Comparison of ENCODE assay signal across 9 mouse cellular contexts in genomic region chr7:142894669-142895068, GRCm38 (mm10). TPM values are rescaled to one million over a fixed set of nuclear protein-coding genes. Genes with fewer than 3 reads are reported as not detected.
A peak's percentile ranks its signal among the peaks of the same experiment; 100 is the strongest.
DNase-seq lines count a peak whose midpoint lies in the region; ATAC-seq lines count a peak whose summit lies in the region.
"Had no signal": no experiment of that assay in that cellular context is flagged by ENCODE, and none has a peak within 500 bp of the region (broad histone marks: within the 10 kb centered on the region; RNA-seq: fewer than 3 reads in every experiment).

No protein-coding gene starts in this region.

- peaks cover 1% of the 10 kb centered on the region; the same call in 1 of the 2 replicates for H3K4me1 ChIP-seq in forebrain, embryonic 14.5 days (ENCODE audit: control insufficient read depth, insufficient read depth, low read length)

- no peak overlapping the region for H3K27ac ChIP-seq in forebrain, embryonic 14.5 days (ENCODE audit: low read depth, low read length)

- 9% methylated on average over 3 of the region's 3 CpGs for WGBS in forebrain, embryonic 14.5 days

- H3K36me3 ChIP-seq in forebrain, embryonic 14.5 days (ENCODE audit: control insufficient read depth, insufficient read depth, low read length) = no peaks in the 10 kb centered on the region

- ATAC-seq in forebrain, embryonic 14.5 days = peak; percentile 69
- ATAC-seq in megakaryocyte, adult 5-6 weeks (ENCODE audit: poor library complexity, severe bottlenecking) = peak; percentile 94

- no peak overlapping the region for H3K9ac ChIP-seq in forebrain, embryonic 14.5 days (ENCODE audit: low read length)

- DNase-seq in MEL-GATA-1-ER (ENCODE audit: extremely low read depth, low read depth) = peak; percentile 59
- DNase-seq in c-Kit-positive CD71-positive TER-119-positive erythroid progenitor cells, embryonic 14.5 days (ENCODE audit: low spot score) = peak; percentile 74
- peak; percentile 93 for DNase-seq in forebrain, embryonic 14.5 days (ENCODE audit: low spot score)
- DNase-seq in heart, postnatal 4 days = peak; percentile 92
- DNase-seq in layer of hippocampus, adult 9-11 months = peak; percentile 69
- peak; percentile 78 to 87 for DNase-seq in right cerebral cortex, postnatal 10 days (ENCODE audit: low spot score in 2 of 2)
- DNase-seq in urinary bladder, postnatal 25 days (ENCODE audit: low spot score) = peak; percentile 73

- H3K27me3 ChIP-seq in forebrain, embryonic 14.5 days (replicated peaks; ENCODE audit: control insufficient read depth, insufficient read depth, low read length) = no peaks in the 10 kb centered on the region

- no peak overlapping the region for H3K4me3 ChIP-seq in forebrain, embryonic 14.5 days (ENCODE audit: low read depth, low read length)
- H3K4me3 ChIP-seq: megakaryocyte, embryonic 14.5 days had no signal

- H3K9me3 ChIP-seq in forebrain, embryonic 14.5 days (replicated peaks; ENCODE audit: control insufficient read depth, low read length) = no peaks in the 10 kb centered on the region
- H3K9me3 ChIP-seq: megakaryocyte, embryonic 14.5 days had no signal

- H3K4me2 ChIP-seq in forebrain, embryonic 14.5 days (ENCODE audit: low read length) = no peak overlapping the region

RNA-seq across cellular contexts. Expression of gene Th, which starts 36.3 kb away (rescaled TPM):
- 7.9 and 8.2 TPM in 2 replicates for polyA plus RNA-seq in forebrain, embryonic 14.5 days (2014; fragmentation: Nextera tagmentation; extraction: Ambion mirVana)
- total RNA-seq in heart, postnatal 4 days (2021) = under 1 TPM in 1 of 2 experiments, not detected in 1; 0.14 TPM
- total RNA-seq in megakaryocyte, adult 5-6 weeks (2015) = not detected in 2 replicates
- total RNA-seq in megakaryocyte, adult 5-6 weeks (2017) = not detected in 2 replicates
